Comparison of ENCODE assay signal across 19 mouse cellular contexts in the genomic region with DNA sequence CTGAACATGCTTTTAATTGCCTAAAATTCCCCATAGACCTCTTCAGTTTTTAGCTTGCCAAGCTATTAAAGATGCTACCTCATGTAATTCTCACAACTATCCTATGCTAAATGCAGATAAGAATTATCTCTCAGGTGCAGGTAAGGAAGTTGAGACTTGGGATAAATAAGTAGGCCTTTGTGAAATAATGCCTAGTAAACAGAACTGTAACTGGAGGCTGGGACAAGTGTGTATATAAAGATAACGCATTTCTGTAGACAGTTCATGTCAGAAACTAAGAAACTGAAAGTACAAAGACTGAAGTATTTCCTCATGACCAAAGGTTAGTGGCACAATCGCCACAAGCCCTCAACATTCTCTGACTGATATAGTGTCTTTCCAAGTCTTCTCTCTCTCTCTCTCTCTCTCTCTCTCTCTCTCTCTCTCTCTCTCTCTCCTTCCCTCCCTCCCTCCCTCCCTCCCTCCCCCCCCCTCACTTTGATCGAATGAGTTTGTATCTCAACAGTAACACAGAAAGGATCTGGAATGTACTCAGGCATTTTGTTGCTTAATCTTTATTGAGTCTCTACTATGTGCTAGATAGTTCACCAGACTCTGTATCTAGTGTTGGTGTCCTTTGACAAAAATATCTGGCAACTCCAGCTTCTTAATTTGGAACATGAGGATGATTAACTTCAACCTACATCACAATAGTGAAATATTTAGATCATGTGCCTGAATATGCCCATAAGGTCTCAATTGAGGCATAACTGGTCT.
DNase-seq lines count a peak whose midpoint lies in the region; ATAC-seq and TF ChIP-seq lines count a peak whose summit lies in the region.
"Had no signal": no experiment of that assay in that cellular context is flagged by ENCODE, and none has a peak within 500 bp of the region (broad histone marks: within the 10 kb centered on the region; RNA-seq: fewer than 3 reads in every experiment).

No protein-coding gene starts in this region.

- H3K27me3 ChIP-seq in forebrain, embryonic 15.5 days, result no peaks in the 10 kb centered on the region
- no peaks in the 10 kb centered on the region for H3K27me3 ChIP-seq in forebrain, embryonic 10.5 days (ENCODE audit: poor library complexity, severe bottlenecking)
- H3K27me3 ChIP-seq in intestine, postnatal 0 days (replicated peaks; ENCODE audit: control insufficient read depth, insufficient read depth, low read length), result no peaks in the 10 kb centered on the region
- no peaks in the 10 kb centered on the region for H3K27me3 ChIP-seq in megakaryocyte, embryonic 14.5 days (replicated peaks)
- H3K27me3 ChIP-seq: embryonic facial prominence, embryonic 15.5 days; hindbrain, embryonic 12.5 days; midbrain, embryonic 15.5 days; neural tube, embryonic 13.5 days had no signal

- H3K9ac ChIP-seq in forebrain, embryonic 15.5 days (replicated peaks), result no peak overlapping the region
- H3K9ac ChIP-seq in intestine, postnatal 0 days (ENCODE audit: low read depth, low read length), result no peak overlapping the region
- H3K9ac ChIP-seq: embryonic facial prominence, embryonic 15.5 days; hindbrain, embryonic 12.5 days; midbrain, embryonic 15.5 days; neural tube, embryonic 13.5 days had no signal

- H3K36me3 ChIP-seq in forebrain, embryonic 15.5 days, result no peaks in the 10 kb centered on the region
- H3K36me3 ChIP-seq in forebrain, embryonic 10.5 days (replicated peaks), result no peaks in the 10 kb centered on the region
- H3K36me3 ChIP-seq in intestine, postnatal 0 days (ENCODE audit: control insufficient read depth, insufficient read depth), result no peaks in the 10 kb centered on the region
- no peaks in the 10 kb centered on the region for H3K36me3 ChIP-seq in megakaryocyte, embryonic 14.5 days (replicated peaks; ENCODE audit: low read length)
- H3K36me3 ChIP-seq: embryonic facial prominence, embryonic 15.5 days; hindbrain, embryonic 12.5 days; midbrain, embryonic 15.5 days; neural tube, embryonic 13.5 days had no signal

- ATAC-seq in forebrain, embryonic 15.5 days (replicated peaks), result no peak
- ATAC-seq in intestine, postnatal 0 days, result peak; percentile 96
- ATAC-seq: activated CD4-positive, CD25-positive, alpha-beta regulatory T cell, adult 4 months; midbrain, embryonic 15.5 days had no signal

- H3K4me1 ChIP-seq in forebrain, embryonic 15.5 days, result peaks cover 12% of the 10 kb centered on the region
- no peaks in the 10 kb centered on the region for H3K4me1 ChIP-seq in forebrain, embryonic 10.5 days
- 0 out of 2 replicates have a peak, but pooled peaks cover 3% of the 10 kb centered on the region for H3K4me1 ChIP-seq in intestine, postnatal 0 days (replicated peaks; ENCODE audit: control insufficient read depth, insufficient read depth, low read length)
- no peaks in the 10 kb centered on the region for H3K4me1 ChIP-seq in megakaryocyte, embryonic 14.5 days
- H3K4me1 ChIP-seq: embryonic facial prominence, embryonic 15.5 days; hindbrain, embryonic 12.5 days; midbrain, embryonic 15.5 days; neural tube, embryonic 13.5 days had no signal

- H3K9me3 ChIP-seq in forebrain, embryonic 15.5 days, result no peaks in the 10 kb centered on the region
- H3K9me3 ChIP-seq in forebrain, embryonic 10.5 days, result no peaks in the 10 kb centered on the region
- no peaks in the 10 kb centered on the region for H3K9me3 ChIP-seq in intestine, postnatal 0 days (ENCODE audit: control insufficient read depth)
- H3K9me3 ChIP-seq in megakaryocyte, embryonic 14.5 days, result no peaks in the 10 kb centered on the region
- H3K9me3 ChIP-seq: embryonic facial prominence, embryonic 15.5 days; hindbrain, embryonic 12.5 days; midbrain, embryonic 15.5 days; neural tube, embryonic 13.5 days had no signal

- TF ChIP-seq CTCF in intestine, postnatal 0 days (IDR thresholded peaks at IDR 0.05; ENCODE audit: low read depth), result no peak

- H3K4me3 ChIP-seq in forebrain, embryonic 15.5 days, result no peak overlapping the region
- no peak overlapping the region for H3K4me3 ChIP-seq in forebrain, embryonic 10.5 days
- H3K4me3 ChIP-seq in intestine, postnatal 0 days (ENCODE audit: low read depth, low read length), result no peak overlapping the region
- H3K4me3 ChIP-seq in megakaryocyte, embryonic 14.5 days (replicated peaks), result peak overlapping the region; percentile 14
- H3K4me3 ChIP-seq: embryonic facial prominence, embryonic 15.5 days; hindbrain, embryonic 12.5 days; midbrain, embryonic 15.5 days; neural tube, embryonic 13.5 days had no signal

- no peak overlapping the region for H3K4me2 ChIP-seq in forebrain, embryonic 15.5 days (replicated peaks)
- peak overlapping the region; percentile 9; the same call in 1 of the 2 replicates for H3K4me2 ChIP-seq in intestine, postnatal 0 days (replicated peaks; ENCODE audit: low read depth)
- H3K4me2 ChIP-seq: embryonic facial prominence, embryonic 15.5 days; hindbrain, embryonic 12.5 days; midbrain, embryonic 15.5 days; neural tube, embryonic 13.5 days had no signal

- WGBS in forebrain, embryonic 15.5 days, result 87% methylated on average over 3 of the region's 3 CpGs
- 85% methylated on average over 3 of the region's 3 CpGs for WGBS in forebrain, embryonic 10.5 days
- WGBS in intestine, postnatal 0 days, result 22% methylated on average over 3 of the region's 3 CpGs

- no peak for DNase-seq in forebrain, embryonic 10.5 days (ENCODE audit: extremely low spot score, low spot score)
- peak; percentile 1 for DNase-seq in c-Kit-negative CD71-positive TER-119-positive erythroid progenitor cells, embryonic 14.5 days (ENCODE audit: low read depth, low spot score)
- DNase-seq in cerebellum, postnatal 10 days, result no peak
- no peak for DNase-seq in thymus, postnatal 0 days (ENCODE audit: low spot score)
- DNase-seq in cerebellum, adult 9-11 months, result no peak
- DNase-seq: cerebellum, postnatal 36 days; kidney, adult 9 months; lung, postnatal 14 days; retina, postnatal 1 day; spleen, adult 18-20 months; thymus, postnatal 14 days had no signal

- peak overlapping the region; percentile 57 for H3K27ac ChIP-seq in forebrain, embryonic 15.5 days (replicated peaks)
- H3K27ac ChIP-seq in forebrain, embryonic 10.5 days, result no peak overlapping the region
- H3K27ac ChIP-seq in intestine, postnatal 0 days (ENCODE audit: low read depth, low read length), result peak overlapping the region; percentile 28; the same call in 1 of the 2 replicates
- H3K27ac ChIP-seq: embryonic facial prominence, embryonic 15.5 days; hindbrain, embryonic 12.5 days; midbrain, embryonic 15.5 days; neural tube, embryonic 13.5 days had no signal
